ENCODE assay signal across 8 mouse cellular contexts in the genomic region with DNA sequence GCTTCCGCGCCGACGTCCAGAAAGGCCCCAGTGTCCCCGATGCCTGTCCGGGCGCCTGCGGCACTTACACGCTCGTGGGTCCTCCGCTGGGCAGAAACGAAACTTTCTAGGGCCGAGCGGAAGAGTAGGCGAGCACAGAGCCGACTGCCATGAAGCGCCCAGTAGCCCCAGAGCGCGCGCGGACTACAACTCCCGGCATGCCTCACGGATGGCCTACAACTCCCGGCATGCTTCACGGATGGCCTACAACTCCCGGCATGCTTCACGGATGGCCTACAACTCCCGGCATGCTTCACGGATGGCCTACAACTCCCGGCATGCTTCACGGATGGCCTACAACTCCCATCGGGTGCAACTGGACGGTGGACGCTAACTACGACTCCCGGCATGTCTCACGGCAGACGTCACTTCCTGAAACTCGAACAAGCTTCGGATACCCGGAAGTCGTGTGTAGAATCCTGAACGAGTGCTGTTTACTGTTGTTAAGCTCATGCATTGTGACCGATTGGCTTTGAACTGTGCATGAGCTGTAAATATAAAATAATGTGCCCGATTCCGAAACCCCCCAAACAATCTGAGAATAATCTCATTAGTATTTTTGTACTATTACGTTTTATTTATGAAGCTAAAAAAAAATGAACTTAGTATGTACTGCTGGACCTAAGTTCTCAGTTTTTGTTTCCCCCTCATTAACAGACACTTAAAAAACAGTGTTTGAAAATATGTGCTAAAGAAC. TPM values are rescaled to one million over a fixed set of nuclear protein-coding genes. Genes with fewer than 3 reads are reported as not detected.
DNase-seq lines count a peak whose midpoint lies in the region; ATAC-seq lines count a peak whose summit lies in the region.

Fyco1 (minus strand) TSS at position 187 of the 736 bp plus-strand sequence.

- WGBS in forebrain, embryonic 14.5 days: under 1% methylated on average over 47 of the region's 47 CpGs
- under 1% methylated on average over 47 of the region's 47 CpGs for WGBS in neural tube, embryonic 15.5 days

- peak within 1 kb of the TSS; percentile 83 for H3K4me2 ChIP-seq in forebrain, embryonic 14.5 days (ENCODE audit: low read length)
- H3K4me2 ChIP-seq in neural tube, embryonic 15.5 days: peak within 1 kb of the TSS; percentile 79

- peak within 1 kb of the TSS; percentile 80 for H3K27ac ChIP-seq in forebrain, embryonic 14.5 days (ENCODE audit: low read depth, low read length)
- H3K27ac ChIP-seq in neural tube, embryonic 15.5 days (replicated peaks): peak within 1 kb of the TSS; percentile 84

- H3K27me3 ChIP-seq in forebrain, embryonic 14.5 days (replicated peaks; ENCODE audit: control insufficient read depth, insufficient read depth, low read length): no peaks in the 10 kb centered on the region
- no peaks in the 10 kb centered on the region for H3K27me3 ChIP-seq in neural tube, embryonic 15.5 days (replicated peaks)

- H3K4me3 ChIP-seq in forebrain, embryonic 14.5 days (ENCODE audit: low read depth, low read length): peak within 1 kb of the TSS; percentile 62
- peak within 1 kb of the TSS; percentile 82 for H3K4me3 ChIP-seq in neural tube, embryonic 15.5 days (replicated peaks)

- H3K9ac ChIP-seq in forebrain, embryonic 14.5 days (ENCODE audit: low read length): peak within 1 kb of the TSS; percentile 74
- H3K9ac ChIP-seq in neural tube, embryonic 15.5 days (replicated peaks): peak within 1 kb of the TSS; percentile 64

- no peaks in the 10 kb centered on the region for H3K9me3 ChIP-seq in forebrain, embryonic 14.5 days (replicated peaks; ENCODE audit: control insufficient read depth, low read length)
- H3K9me3 ChIP-seq in neural tube, embryonic 15.5 days (replicated peaks): no peaks in the 10 kb centered on the region

- intact Hi-C loops in heart, postnatal 14 days (cut with DNase I): no loop called here

- peak; percentile 97 for ATAC-seq in forebrain, embryonic 14.5 days
- peak; percentile 98 for ATAC-seq in neural tube, embryonic 15.5 days (ENCODE audit: low FRiP score)

- no peaks in the 10 kb centered on the region for H3K36me3 ChIP-seq in forebrain, embryonic 14.5 days (ENCODE audit: control insufficient read depth, insufficient read depth, low read length)
- no peaks in the 10 kb centered on the region for H3K36me3 ChIP-seq in neural tube, embryonic 15.5 days

- DNase-seq in ES-CJ7 (ENCODE audit: low read depth, low spot score): peak; percentile 98
- DNase-seq in cerebellum, adult 11 months: peak; percentile 93
- peak; percentile 100 for DNase-seq in forebrain, embryonic 14.5 days (ENCODE audit: low spot score)
- peak; percentile 91 to 92 for DNase-seq in heart, postnatal 14 days
- peak; percentile 97 for DNase-seq in layer of hippocampus, adult 11-12 months (ENCODE audit: low spot score)
- peak; percentile 98 to 99 for DNase-seq in lung, adult 18-20 months
- peak; percentile 97 for DNase-seq in testis, postnatal 14 days (ENCODE audit: low spot score)

- H3K4me1 ChIP-seq in forebrain, embryonic 14.5 days (ENCODE audit: control insufficient read depth, insufficient read depth, low read length): peaks cover 11% of the 10 kb centered on the region
- H3K4me1 ChIP-seq in neural tube, embryonic 15.5 days: peaks cover 11% of the 10 kb centered on the region

RNA-seq across cellular contexts. Expression of gene Fyco1, which starts in this region (rescaled TPM):
- polyA plus RNA-seq in forebrain, embryonic 14.5 days (2014; fragmentation: Nextera tagmentation; extraction: Ambion mirVana): 5.2 and 6.9 TPM in 2 replicates
- total RNA-seq in heart, postnatal 14 days (2021): 100 to 1,000 TPM; 250 to 267 TPM
- polyA plus RNA-seq in neural tube, embryonic 15.5 days (2015; fragmentation: Nextera tagmentation; extraction: Ambion mirVana): 14.4 and 14.7 TPM in 2 replicates

Comparison
In these comparisons a context has a peak if more than half of its experiments do, and no peak if none do; other contexts are left out.
1. Peak in every context shown above with its lines: DNase-seq, ATAC-seq, H3K4me3 ChIP-seq and H3K27ac ChIP-seq.